Mouse (Mus musculus) gastrocnemius, postnatal 10 days (tissue): ENCODE measurements around the gene Wdr24. TPM values are rescaled to one million over a fixed set of nuclear protein-coding genes. Genes with fewer than 3 reads are reported as not detected.

Experiments used
- DNase-seq: peaks from one replicate; pipeline ENCODE4 v3.0.0; 2021; ENCODE audit warnings: mixed read lengths
- total RNA-seq, 2 experiments: library from RNA; stranded (reverse); gene quantifications; 2 replicates each; pipeline ENCODE4 v1.2.3; 2021

The Wdr24 gene
- total RNA-seq, 2 experiments from 2014 or later: 10.0 to 10.8 TPM

- peak; percentile 48 for DNase-seq
Measured at GRCm38 (mm10) chr17:25831451-25832281, 8.2 kb downstream of the Wdr24 start.

GRCm38 (mm10) chr17:25832436-25833290 is 9.2 kb downstream of the Wdr24 start:
- peak; percentile 100 for DNase-seq

DNA sequence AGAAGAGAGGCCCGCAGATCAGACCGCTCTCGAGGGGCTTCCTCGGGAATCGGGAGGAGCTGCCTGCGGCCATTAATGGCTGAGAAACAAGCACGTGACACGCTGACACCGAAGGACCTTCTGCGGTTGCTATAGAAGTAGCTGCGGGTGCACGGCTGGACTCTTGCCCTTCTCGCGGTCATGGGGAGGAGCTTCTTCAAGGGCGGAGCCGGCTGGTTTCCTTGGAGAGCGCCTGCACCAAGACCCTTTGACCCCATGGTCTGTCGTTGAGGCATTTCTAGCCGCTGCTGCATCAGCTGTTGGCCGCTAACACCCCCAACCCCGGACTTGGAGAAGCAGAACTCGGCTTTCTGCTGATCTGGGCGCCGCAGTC is 9.8 kb downstream of the Wdr24 start, which contains the start of gene Stub1:
Stub1 (minus strand) TSS at position 114 of the 373 bp plus-strand sequence.
- peak; percentile 93 for DNase-seq

GRCm38 (mm10) chr17:25833961-25834594 is 10.7 kb downstream of the Wdr24 start:
- DNase-seq: no peak

- DNase-seq: no peak
Measured at GRCm38 (mm10) chr17:25834595-25835222, 11.3 kb downstream of the Wdr24 start.

DNA sequence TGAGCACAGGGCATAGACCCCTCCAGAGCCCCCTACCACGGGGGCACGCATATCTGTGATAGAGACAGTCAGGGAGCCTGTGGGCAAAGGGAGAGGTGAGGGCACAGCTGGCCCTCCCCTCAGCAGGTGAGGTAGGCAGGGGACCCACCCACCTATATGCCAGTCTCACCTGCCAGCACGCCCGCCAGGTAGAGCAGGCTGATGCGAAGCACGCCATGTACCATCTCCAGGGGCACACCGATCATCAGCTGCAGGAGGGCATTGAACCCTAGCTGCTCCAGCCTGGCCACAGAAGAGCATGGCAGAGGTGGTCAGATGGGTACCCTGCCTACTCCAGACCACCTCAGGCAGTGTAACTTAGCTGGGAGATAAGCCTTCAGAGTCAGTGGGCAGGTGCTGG is 11.9 kb downstream of the Wdr24 start:
- no peak for DNase-seq

DNA sequence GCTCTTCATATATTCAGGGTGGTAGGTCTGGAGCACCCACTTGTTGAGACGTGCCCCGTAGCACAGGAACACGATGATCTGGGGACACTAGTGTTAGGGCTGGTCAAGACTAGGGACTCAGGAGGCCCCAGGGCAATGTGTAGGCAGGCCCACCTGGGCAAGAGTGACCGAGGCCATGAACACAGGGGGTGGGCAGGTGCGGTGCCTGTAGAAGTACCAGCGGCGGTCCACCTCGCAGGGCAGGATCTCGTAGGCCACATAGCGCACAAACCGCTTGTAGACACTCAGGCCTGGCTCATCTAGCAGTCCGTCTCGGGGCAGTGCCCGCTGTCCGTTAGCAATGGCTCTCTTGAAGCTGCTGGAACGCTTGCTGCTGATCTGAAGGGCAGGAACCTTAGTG is 12.4 kb downstream of the Wdr24 start:
- no peak for DNase-seq

DNA sequence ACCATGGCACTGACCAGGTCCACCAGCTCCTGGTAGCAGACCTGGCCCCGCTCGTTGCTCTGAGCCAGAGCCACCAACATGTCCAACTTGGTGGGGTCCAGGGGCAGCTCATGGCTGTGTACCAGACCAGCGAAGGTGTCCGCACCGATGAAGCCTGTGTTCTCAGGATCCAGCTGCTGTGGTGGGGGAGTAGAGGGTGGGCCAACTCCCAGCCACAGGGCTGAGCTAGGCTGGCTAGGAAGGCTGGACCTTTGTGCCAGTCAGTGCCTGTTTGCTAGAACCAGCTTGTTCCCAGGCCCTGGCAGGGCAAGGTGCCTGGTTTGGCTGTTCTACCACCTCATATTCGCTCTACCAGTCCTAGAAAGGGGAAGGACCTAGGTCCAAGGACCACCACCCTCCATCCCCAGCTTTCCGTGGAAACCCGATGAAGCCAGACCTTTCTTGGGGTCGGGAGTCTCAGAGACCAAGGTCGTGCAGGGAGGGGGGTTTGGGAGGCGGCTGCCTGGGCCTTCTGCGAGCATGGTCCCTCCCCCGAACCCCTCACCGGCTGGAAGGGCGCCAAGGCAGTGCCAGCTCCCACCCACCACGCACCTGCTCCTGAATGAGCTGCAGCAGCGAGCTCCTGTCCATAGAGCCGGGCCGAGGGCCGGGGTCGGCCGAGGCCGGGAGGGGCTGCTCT is 13.1 kb downstream of the Wdr24 start:
- no peak for DNase-seq

- peak; percentile 70 for DNase-seq
Measured at GRCm38 (mm10) chr17:25837076-25837410, 13.6 kb downstream of the Wdr24 start, which contains the start of gene Rhbdl1. Gene Rhbdl1, minus strand, starts transcription at chr17:25837295.

- no peak for DNase-seq
Measured at GRCm38 (mm10) chr17:25837533-25837932, 14.1 kb downstream of the Wdr24 start.

DNA sequence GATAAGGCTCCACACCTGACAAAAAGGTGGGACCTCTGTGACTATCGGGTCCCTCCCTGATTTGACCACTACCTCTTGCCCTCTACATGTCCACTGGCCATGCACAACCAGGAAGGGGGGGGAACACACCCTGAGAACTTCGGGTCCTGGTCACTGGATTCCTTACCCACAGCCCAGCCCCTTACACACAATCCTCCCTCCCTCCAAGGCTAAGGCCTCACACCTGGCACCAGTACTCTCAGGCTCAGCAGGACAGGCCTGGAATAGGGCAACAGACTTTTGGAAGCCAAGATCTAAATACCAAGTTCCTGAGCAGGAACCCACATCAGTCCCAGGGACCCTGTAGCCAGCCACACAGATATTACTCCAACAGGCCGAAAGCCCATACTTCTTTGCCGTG is 15.5 kb downstream of the Wdr24 start:
- DNase-seq: no peak

- DNase-seq: no peak
Measured at GRCm38 (mm10) chr17:25839455-25840235, 16.2 kb downstream of the Wdr24 start.

- DNase-seq: no peak
Measured at GRCm38 (mm10) chr17:25840519-25840918, 17.1 kb downstream of the Wdr24 start.

DNA sequence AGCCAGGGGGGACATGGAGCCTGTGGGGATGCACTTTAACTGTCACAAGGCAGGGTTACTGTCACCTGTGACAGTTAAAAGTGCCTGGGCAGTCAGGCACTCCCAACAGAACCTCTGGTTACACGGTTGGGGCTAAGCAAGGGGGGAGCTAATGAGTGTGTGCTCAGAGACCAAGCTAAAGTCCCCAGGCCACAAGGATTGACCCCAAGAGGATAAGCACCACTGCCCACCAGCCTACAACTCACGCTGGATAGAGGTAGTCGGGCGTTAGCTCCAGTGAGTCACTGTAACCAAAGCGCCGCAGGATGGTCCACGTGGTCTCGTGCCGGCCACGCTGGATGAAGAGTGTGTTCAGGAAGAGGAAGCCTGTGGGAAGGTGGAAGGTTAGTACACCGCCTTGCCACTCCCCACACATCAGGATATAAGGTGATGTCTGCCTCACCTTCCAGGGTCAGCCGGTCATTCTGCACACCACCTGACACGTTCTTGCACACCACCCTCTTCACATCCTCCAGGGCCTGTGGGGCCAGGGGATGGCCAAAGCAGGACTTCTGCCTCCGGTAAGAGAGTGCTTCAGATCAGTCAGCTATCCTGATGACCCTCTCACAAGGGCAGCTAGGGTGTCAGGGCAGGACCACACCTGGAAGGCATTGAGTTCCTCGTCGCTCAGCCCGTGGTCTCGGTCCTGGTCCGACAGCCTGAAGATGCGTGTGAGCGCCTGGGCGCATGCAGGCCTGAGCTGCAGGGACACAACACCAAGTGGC is 17.9 kb downstream of the Wdr24 start, which contains the start of gene Gm20683:
Gm20683 (minus strand) TSS at position 647 of the 764 bp plus-strand sequence.
- no peak for DNase-seq

GRCm38 (mm10) chr17:25842509-25842908 is 19.1 kb downstream of the Wdr24 start:
- no peak for DNase-seq

DNA sequence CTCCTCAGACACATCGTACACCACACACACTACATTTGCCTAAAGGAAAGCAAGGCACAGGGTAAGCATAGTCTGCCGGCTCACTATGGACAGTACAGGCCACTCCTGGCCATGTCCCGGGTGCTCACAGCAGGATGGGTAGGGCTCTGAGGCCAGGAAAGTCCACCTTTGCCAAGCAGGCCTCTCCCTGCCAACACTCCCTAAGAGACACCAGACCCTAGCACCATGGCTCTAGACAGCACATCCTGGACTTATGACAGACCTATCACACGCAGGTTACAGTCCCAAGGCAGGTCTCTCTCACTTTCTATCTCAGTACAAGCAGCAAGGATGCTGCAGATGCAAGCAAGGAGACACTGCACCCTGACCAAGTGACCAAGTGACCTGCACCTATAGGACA is 19.7 kb downstream of the Wdr24 start:
- DNase-seq: no peak

DNA sequence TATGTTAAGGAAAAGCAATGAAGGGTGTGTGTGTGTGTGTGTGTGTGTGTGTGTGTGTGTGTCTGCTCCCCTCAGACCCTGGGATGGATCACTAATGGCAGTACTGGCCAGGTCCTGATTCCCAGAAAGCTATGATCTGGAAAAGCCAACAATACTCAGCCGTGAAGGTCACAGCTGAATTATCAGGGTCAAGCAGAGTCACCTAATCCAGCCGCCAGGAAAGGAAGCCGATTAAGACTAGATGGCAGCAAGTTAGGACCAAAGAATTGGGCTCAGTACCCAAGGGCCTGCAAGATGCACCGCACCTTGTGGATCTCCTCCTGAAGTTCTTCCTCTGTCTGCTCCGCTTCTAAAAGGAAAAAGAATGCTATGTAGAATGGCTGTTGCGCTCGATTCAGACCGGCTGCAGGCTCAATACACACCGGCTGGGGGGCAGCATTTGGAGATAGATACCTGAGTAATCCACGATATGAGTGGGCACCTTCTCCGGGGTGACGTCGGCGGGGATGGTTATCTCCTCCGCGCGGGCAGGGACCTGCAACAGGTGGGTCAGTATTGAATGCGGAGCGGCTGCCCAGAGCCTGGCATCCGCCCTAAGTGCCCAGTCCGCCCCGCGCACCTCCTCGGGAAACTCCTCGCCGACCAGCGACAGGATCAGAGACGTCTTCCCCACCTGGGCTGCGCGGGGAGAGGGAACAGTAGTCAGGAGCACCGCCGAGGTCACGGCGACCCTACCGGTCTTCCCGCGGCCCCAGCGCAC is 20.4 kb downstream of the Wdr24 start:
- no peak for DNase-seq

GRCm38 (mm10) chr17:25844396-25844901 is 21.0 kb downstream of the Wdr24 start, which contains the start of gene Rhot2:
Gene Rhot2, minus strand, starts transcription at chr17:25844851.
- DNase-seq: peak; percentile 93

DNA sequence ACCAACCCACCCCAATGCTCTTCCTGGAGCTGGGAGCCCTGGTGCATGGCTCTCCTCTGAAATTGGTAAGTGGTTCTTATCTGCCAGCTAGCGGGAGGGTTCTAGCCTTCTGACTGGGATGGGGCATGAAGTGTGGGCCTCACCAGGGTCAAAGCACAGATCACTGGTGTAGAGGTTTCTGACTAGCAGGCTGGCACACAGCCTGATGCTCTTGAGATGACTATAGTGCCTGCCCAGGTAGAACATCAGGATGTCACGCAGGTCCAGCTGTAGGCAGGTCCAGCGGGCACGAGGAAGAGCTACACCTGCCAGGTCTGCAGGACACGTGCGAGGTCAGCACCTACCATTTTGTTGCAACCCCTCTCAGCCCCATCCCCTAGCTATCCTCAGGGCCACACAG is 36.8 kb downstream of the Wdr24 start:
- no peak for DNase-seq
